Mouse (Mus musculus) hindbrain, embryonic 11.5 days (tissue): ENCODE results near the gene Fgf11. TPM values are rescaled to one million over a fixed set of nuclear protein-coding genes. Genes with fewer than 3 reads are reported as not detected.
A peak's percentile ranks its signal among the peaks of the same experiment; 100 is the strongest.

Source experiments
- ATAC-seq: fragments of 200-750 bp; cut with Nextera tagmentation; 2 replicates; pipeline ENCODE4 v1.8.0; 2017; ENCODE audit warnings: mild to moderate bottlenecking, moderate TSS enrichment, moderate library complexity; ENCODE audit not compliant: low FRiP score
- DNase-seq: peaks from one replicate; pipeline ENCODE4 v3.0.0-alpha.2; 2015; ENCODE audit warnings: low spot score
- H3K27ac ChIP-seq: fragments of 300-500 bp; sonication (generic); 2 replicates; pipeline ENCODE4 v1.5.1; 2014; ENCODE audit warnings: mild to moderate bottlenecking, low read depth, low read length
- H3K27me3 ChIP-seq: fragments of 300-500 bp; sonication (generic); 2 replicates; pipeline ENCODE4 v1.6.1; 2014; ENCODE audit warnings: mild to moderate bottlenecking, low read length, moderate library complexity, mixed read lengths; ENCODE audit not compliant: control insufficient read depth, insufficient read depth
- H3K36me3 ChIP-seq: fragments of 300-500 bp; sonication (generic); 2 replicates; pipeline ENCODE4 v1.6.1; 2014; ENCODE audit warnings: mild to moderate bottlenecking, low read length, moderate library complexity, mixed read lengths; ENCODE audit not compliant: control insufficient read depth, insufficient read depth
- H3K4me1 ChIP-seq: fragments of 300-500 bp; sonication (generic); replicated peaks from 2 replicates; pipeline ENCODE4 v1.6.1; 2014; ENCODE audit warnings: low read length, mixed read lengths; ENCODE audit not compliant: control insufficient read depth, insufficient read depth
- H3K4me2 ChIP-seq: fragments of 300-500 bp; sonication (generic); replicated peaks from 2 replicates; pipeline ENCODE4 v1.6.1; 2014; ENCODE audit warnings: mild to moderate bottlenecking, low read depth, low read length
- H3K4me3 ChIP-seq: fragments of 300-500 bp; sonication (generic); 2 replicates; pipeline ENCODE4 v1.5.1; 2014; ENCODE audit warnings: low read depth, low read length
- H3K9ac ChIP-seq: fragments of 300-500 bp; sonication (generic); 2 replicates; pipeline ENCODE4 v1.6.1; 2014; ENCODE audit warnings: low read depth, low read length
- H3K9me3 ChIP-seq: fragments of 300-500 bp; sonication (generic); 2 replicates; pipeline ENCODE4 v1.6.1; 2016; ENCODE audit warnings: low read length; ENCODE audit not compliant: control insufficient read depth
- WGBS: fragments of 180-500 bp; shearing (Covaris S2); extraction: QIAGEN DNeasy Blood & Tissue Kit; methylation state at CpG from one replicate; pipeline ENCODE4 v1.1.7; 2014; 5-methylcytosine and 5-hydroxymethylcytosine counted together
- polyA plus RNA-seq: library from polyadenylated mRNA; unstranded; fragments of >200 nt; fragmentation: Nextera tagmentation; extraction: Ambion mirVana; gene quantifications from 2 replicates; pipeline ENCODE4 v1.2.1, GENCODE M21; 2014

The Fgf11 gene
- polyA plus RNA-seq, 1 experiment from 2014 or later = 2.8 TPM

DNA sequence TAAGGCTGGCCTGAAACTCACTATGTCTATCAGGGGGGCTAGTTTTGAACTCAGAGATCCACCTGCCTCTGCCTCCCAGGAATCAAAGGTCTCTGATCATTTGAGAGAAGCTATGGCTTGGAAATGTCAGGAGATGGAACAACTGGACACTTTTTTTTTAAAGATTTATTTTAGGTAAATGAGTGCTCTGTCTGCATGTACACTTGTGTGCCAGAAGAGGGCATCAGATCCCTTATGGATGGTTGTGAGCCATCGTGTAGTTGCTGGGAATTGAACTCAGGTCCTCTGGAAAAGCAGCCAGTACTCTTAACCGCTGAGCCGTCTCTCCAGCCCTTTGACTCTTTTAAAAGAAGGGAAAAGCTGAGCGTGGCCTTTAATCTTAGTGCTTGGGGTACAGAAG lies 4.7 kb upstream of the Fgf11 start:
- ATAC-seq = no peak
- no peak overlapping the region for H3K4me2 ChIP-seq
- no peaks in the 10 kb centered on the region for H3K36me3 ChIP-seq
- whole genome bisulfite sequencing = 83% methylated on average over 4 of the region's 4 CpGs
- H3K27me3 ChIP-seq = peaks cover 48% of the 10 kb centered on the region
- H3K27ac ChIP-seq = no peak overlapping the region
- no peaks in the 10 kb centered on the region for H3K9me3 ChIP-seq
- no peak for DNase-seq
- peaks cover 11% of the 10 kb centered on the region for H3K4me1 ChIP-seq
- H3K4me3 ChIP-seq = no peak overlapping the region
- H3K9ac ChIP-seq = no peak overlapping the region

DNA sequence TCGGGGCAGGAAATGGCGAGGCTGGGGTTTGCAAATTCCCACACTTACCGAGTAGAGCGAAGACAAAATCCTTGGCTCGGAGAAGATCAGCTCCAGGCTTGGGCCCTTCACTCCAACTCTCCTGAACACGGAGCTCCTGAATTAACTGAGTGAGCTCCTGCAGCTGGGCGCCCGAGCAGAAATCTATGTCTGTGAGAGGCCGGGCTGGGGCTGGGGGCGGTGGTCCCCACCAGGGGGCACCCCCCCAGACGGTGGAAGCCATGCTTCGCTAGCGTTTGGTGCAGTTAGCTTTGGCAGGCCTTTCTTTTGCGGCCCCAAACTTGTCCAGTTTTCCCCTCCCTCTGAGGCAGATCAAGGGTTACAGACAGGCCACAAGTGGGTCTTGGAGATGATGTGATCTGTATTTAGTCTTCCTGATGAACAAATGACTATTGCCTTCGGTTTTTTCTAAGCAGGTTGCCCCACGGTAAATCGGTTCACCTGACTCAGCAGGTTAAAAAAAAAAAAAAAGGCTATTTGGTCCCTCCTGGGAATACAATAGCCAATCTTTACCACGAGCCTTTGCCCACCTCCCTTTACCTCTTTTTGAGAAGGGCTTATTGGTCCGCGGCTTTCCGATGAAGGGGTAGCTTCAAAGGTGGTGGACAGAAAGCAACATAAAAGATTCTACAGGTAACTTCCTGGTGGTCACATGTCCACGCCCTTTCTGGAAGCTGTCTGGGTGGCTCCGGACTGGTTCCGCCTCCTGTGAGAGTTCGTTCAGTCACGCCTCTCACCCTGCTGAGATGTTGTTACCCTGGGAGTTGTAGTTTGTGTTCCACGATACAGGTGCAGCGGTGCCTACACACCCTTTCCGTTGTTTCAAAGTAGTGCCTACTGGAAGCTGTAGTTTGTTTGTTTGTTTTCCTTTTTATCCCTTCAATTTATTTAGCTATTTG lies 3.6 kb upstream of the Fgf11 start, which contains the start of gene Tmem102:
Gene Tmem102 (minus strand): TSS at position 653 of the 938 bp plus-strand sequence.
- peak; percentile 22 for DNase-seq
- Histone ChIP-seq H3K4me2 (peak within 1 kb of the TSS; percentile 22), H3K27ac (no peak within 1 kb of the TSS), H3K9me3 (no peaks in the 10 kb centered on the region), H3K4me3 (0 out of 2 replicates have a peak within 1 kb of the TSS, but pooled peaks have one; percentile 11), H3K9ac (no peak within 1 kb of the TSS), H3K36me3 (no peaks in the 10 kb centered on the region), H3K4me1 (peaks cover 13% of the 10 kb centered on the region), H3K27me3 (peaks cover 51% of the 10 kb centered on the region)
- no peak for ATAC-seq
- WGBS = 5% methylated on average over 29 of the region's 29 CpGs

DNA sequence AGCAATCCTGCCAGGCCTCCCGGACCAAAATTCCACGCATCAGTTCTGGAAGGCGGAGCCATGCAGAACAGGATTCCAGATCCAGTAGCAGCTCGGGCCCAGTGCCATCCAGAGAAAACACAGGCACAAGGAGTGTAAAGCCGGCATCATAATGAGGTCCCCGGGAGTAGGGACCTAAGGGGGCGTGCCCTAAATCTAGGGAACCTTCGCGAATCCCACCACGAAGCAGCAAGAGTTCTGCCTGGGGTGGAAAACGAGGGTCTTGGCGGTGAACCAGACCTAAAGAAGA lies 2.9 kb upstream of the Fgf11 start:
- 0 out of 2 replicates have a peak overlapping the region, but pooled peaks have one; percentile 11 for H3K4me3 ChIP-seq
- DNase-seq = no peak

DNA sequence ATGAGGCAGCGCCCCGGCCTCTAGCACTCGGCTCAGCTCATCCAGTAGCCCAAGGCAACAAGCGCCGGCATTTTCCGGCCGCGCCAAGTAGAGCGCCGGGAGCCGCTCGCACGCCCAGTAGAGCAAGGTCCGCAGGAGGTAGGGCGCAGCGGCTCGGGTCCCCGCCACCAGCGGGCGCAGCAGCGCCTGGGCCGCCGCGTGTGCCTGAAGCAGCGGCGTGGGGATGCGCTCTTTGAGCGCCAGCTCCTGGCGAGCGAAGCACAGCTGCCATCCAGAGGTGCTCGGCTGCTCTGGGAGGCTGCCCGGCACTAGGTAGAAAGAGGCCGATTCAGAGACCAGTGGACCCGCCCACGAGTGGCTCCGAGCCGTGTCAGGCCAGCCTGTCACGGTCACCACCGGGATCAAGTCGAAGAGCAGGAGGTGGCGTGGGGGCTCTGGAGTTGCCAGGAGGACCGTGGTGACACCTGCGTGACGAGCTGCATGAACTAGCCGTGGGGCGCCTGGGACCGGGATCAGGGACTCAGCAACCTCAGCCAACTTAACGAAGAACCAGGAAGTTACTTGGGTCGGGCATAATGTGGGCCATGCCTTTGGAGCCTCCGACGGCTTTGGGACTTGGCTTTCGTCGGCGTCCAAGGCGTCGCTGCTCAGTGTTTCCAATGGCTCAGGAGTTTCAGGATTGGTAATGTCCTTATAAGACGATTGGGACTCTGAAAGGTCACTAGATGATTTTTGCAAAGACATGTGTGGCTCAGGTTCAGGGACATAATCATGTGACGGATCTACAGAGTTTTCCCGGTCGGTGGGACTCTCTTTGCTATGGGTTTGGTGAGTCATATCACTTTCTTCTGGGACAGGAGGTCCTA lies 2.4 kb upstream of the Fgf11 start:
- Histone ChIP-seq H3K27me3 (peaks cover 53% of the 10 kb centered on the region), H3K27ac (0 out of 2 replicates have a peak overlapping the region, but pooled peaks have one; percentile 47), H3K4me2 (peak overlapping the region; percentile 73), H3K4me1 (peaks cover 17% of the 10 kb centered on the region), H3K4me3 (peak overlapping the region; percentile 54), H3K9ac (peak overlapping the region; percentile 49; the same call in 1 of the 2 replicates), H3K36me3 (no peaks in the 10 kb centered on the region), H3K9me3 (no peaks in the 10 kb centered on the region)
- ATAC-seq = peak; percentile 31; the same call in 1 of the 2 replicates
- WGBS = 2% methylated on average over 58 of the region's 60 CpGs
- peak; percentile 82 for DNase-seq

More for the DNA sequence above, 2.9 kb upstream of the Fgf11 start:
- H3K4me1 ChIP-seq = peaks cover 13% of the 10 kb centered on the region
- no peak overlapping the region for H3K9ac ChIP-seq
- H3K4me2 ChIP-seq = no peak overlapping the region; the same call in 1 of the 2 replicates
- no peaks in the 10 kb centered on the region for H3K36me3 ChIP-seq
- no peaks in the 10 kb centered on the region for H3K9me3 ChIP-seq
- H3K27ac ChIP-seq = no peak overlapping the region
- 5% methylated on average over 12 of the region's 12 CpGs for WGBS
- H3K27me3 ChIP-seq = peaks cover 53% of the 10 kb centered on the region
- no peak for ATAC-seq

DNA sequence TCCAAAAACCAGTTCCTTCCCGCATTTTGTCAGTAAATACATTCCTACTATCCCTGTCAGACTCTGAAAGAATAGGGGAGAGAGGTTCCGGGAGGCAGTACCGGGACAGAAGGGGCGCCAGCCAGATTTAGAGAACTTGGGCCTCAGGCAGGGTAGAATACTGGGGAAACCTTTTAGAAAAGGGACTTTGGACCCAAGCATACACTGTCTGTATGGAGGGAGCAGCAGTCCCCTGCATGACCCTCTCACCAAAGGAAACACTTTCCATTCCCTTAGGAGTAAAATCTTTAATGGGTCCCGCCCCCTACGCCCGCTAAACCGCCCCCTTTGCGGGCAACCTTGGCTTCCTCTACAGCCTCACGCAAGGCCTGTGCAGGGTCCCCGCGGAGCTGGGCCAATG lies 1.7 kb upstream of the Fgf11 start:
- ATAC-seq = 0 out of 2 replicates have a peak, but pooled peaks have one; percentile 5
- H3K4me1 ChIP-seq = peaks cover 17% of the 10 kb centered on the region
- H3K36me3 ChIP-seq = no peaks in the 10 kb centered on the region
- 0 out of 2 replicates have a peak overlapping the region, but pooled peaks have one; percentile 47 for H3K27ac ChIP-seq
- no peaks in the 10 kb centered on the region for H3K9me3 ChIP-seq
- peak overlapping the region; percentile 73 for H3K4me2 ChIP-seq
- DNase-seq = no peak
- peaks cover 53% of the 10 kb centered on the region for H3K27me3 ChIP-seq
- peak overlapping the region; percentile 54 for H3K4me3 ChIP-seq
- H3K9ac ChIP-seq = peak overlapping the region; percentile 49; the same call in 1 of the 2 replicates
- 2% methylated on average over 12 of the region's 12 CpGs for WGBS

DNA sequence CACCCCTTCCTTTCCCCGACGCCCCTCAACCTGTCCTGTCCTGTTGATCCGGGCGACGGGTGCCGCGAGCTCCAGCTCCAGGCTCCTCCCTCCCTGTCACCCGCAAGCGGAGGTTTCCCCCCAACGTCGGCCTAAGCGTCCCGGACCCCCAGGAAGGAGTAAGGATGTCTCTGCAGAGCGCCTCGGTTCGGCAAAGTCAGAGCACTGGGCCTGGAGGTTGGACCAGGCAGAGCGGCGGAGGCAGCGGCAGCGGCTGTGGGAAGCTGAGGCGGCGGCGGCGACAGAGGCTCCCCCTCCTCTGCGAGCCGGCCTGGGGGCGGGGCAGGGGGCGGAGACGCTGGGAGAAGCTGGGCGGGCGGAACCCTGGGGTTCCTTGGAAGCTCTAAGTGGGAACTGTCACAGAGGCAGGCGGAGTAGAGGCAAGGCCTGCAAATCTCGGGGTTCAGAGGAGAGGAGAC lies 1.0 kb upstream of the Fgf11 start:
- Histone ChIP-seq H3K4me3 (peak overlapping the region; percentile 54), H3K27ac (0 out of 2 replicates have a peak overlapping the region, but pooled peaks have one; percentile 24), H3K27me3 (peaks cover 57% of the 10 kb centered on the region), H3K4me1 (peaks cover 17% of the 10 kb centered on the region), H3K4me2 (peak overlapping the region; percentile 73), H3K36me3 (no peaks in the 10 kb centered on the region), H3K9me3 (no peaks in the 10 kb centered on the region), H3K9ac (peak overlapping the region; percentile 52)
- no peak for ATAC-seq
- WGBS = under 1% methylated on average over 31 of the region's 33 CpGs
- peak; percentile 85 for DNase-seq

DNA sequence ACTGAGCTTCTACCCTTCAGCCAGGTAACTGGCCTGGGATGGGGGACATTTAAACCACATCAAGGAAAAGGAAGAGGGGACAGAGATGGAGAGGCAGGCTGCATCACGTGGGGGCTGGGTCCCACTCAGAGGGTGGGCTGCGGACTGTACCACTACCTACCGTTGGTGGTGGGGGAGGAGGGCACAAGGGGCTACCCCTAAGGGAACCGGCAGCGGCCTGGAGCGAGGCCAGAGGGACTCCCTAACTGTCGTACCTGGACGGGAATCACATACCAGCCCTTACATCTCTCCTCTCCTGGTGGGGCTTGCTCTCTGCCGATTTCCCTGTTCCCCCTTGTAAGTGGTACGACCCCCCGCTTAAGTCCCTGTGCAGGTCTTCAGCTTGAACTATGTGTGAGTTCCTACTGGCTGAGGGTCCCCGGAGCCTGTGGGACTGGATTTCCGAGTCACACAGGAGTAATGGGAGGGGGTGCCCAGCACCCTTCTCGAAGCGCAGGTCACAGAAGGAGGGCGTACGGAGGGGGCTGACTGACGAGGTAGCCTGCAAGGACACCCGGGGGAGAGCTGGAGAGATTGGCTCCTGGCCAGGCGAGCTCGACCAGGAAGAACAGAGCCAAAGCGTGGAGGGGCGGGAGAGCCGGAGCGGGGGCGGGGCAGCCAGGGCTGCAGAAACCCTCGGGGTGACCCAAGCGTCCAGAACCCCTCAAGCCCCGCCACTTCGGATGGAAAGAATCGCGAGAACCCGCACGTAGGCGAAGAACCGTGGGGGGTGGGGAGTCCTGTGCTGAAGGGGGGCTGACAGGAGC lies 1.1 kb downstream of the Fgf11 start:
- ATAC-seq = peak; percentile 66
- H3K4me3 ChIP-seq = peak overlapping the region; percentile 54
- WGBS = under 1% methylated on average over 36 of the region's 36 CpGs
- H3K9ac ChIP-seq = peak overlapping the region; percentile 72
- H3K36me3 ChIP-seq = no peaks in the 10 kb centered on the region
- H3K27ac ChIP-seq = peak overlapping the region; percentile 89
- H3K27me3 ChIP-seq = peaks cover 54% of the 10 kb centered on the region
- peak; percentile 82 for DNase-seq
- H3K4me2 ChIP-seq = peak overlapping the region; percentile 73
- H3K9me3 ChIP-seq = no peaks in the 10 kb centered on the region
- peaks cover 19% of the 10 kb centered on the region for H3K4me1 ChIP-seq

DNA sequence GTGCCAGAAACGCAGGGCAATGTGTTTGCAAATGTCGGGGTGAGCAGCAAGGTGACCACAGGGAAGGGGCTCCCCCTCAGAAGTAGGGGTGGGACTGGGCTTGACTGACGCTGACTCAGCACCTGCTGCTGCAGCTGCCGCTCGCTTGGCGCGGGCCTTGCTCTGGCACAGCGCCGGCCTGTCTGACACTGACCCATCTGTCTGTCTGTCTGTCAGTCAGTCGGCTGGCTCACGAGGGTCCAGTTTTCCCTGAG lies 1.6 kb downstream of the Fgf11 start:
- peaks cover 49% of the 10 kb centered on the region for H3K27me3 ChIP-seq
- peak; percentile 18; the same call in 1 of the 2 replicates for ATAC-seq
- 4% methylated on average over 11 of the region's 11 CpGs for WGBS

More for the DNA sequence above, 1.6 kb downstream of the Fgf11 start:
- H3K9me3 ChIP-seq = no peaks in the 10 kb centered on the region
- no peaks in the 10 kb centered on the region for H3K36me3 ChIP-seq
- peak overlapping the region; percentile 73 for H3K4me2 ChIP-seq
- H3K27ac ChIP-seq = peak overlapping the region; percentile 89
- H3K9ac ChIP-seq = peak overlapping the region; percentile 72
- H3K4me1 ChIP-seq = peaks cover 19% of the 10 kb centered on the region
- no peak for DNase-seq
- H3K4me3 ChIP-seq = peak overlapping the region; percentile 54
